1 mouse cellular context compared by ENCODE assay signal in genomic region chr4:129050365-129050764, GRCm38 (mm10).
TF ChIP-seq lines count a peak whose summit lies in the region.

No protein-coding gene starts in this region.

TF ChIP-seq in MEL, 35 proteins besides CTCF, POLR2A, EP300 and RAD21:
- TF ChIP-seq ELF1 (IDR thresholded peaks at IDR 0.05; ENCODE audit: low read depth, low read length) (no peak), ZKSCAN1 (IDR thresholded peaks at IDR 0.05; ENCODE audit: low read depth, low read length) (peak; percentile 88), MXI1 (IDR thresholded peaks at IDR 0.05; ENCODE audit: low read depth, low read length) (no peak), UBTF (IDR thresholded peaks at IDR 0.05; ENCODE audit: borderline replicate concordance, insufficient read depth, low read depth, low read length) (no peak), JUND (IDR thresholded peaks at IDR 0.05; ENCODE audit: low read depth, low read length) (no peak)
